Mouse (Mus musculus) embryonic fibroblast, embryonic 13.5 days (primary cell): ENCODE results near the gene Agap3.

Source experiments
- CTCF ChIP-seq: IDR thresholded peaks from 2 replicates; pipeline ENCODE4 v1.5.1; 2011; ENCODE audit warnings: mild to moderate bottlenecking, control low read depth, low read length, moderate library complexity, borderline replicate concordance; ENCODE audit not compliant: insufficient read depth
- POLR2A ChIP-seq: IDR thresholded peaks from 2 replicates; pipeline ENCODE4 v1.6.1; 2011; ENCODE audit warnings: low read depth, mild to moderate bottlenecking, control low read depth, low read length, moderate library complexity

DNA sequence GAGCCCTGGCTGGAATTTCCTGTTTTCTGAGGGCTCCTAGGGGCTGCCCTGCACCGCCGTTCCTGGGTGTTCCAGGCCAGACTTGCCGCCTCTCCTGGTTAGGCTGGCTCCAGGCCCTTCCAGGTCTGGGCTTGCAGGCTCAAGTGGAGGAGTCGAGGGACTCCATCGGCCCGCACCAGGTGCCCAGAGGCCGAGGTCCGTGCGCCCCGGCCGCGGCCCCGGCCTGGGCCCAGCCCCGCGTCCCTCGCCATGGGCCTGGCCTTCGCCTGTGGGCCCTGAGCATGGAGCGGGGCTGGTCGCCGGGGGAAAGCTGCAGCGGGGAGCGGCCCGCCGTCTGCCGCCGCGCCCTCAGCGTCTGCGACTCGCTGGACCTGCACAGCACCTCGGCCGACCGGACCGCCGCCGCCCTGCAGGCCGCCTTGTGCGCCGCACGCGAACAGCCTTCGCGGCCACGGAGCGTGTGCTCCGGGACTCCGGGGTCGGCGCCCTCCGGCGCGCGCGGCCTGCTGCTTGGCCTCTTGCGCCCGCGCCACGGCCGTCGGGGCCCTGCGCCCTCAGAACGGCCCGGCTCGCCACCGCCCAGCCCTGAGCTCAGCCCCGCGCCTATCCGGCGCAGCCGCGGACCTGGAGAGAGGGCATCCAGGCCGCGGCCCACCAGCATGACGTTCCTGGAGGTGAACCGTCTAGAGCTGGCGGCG, 22.2 kb downstream of the Agap3 start:
- TF ChIP-seq CTCF: no peak
- no peak for TF ChIP-seq POLR2A
